Mouse (Mus musculus): Measurements from ENCODE around the gene Ets1. TPM values are rescaled to one million over a fixed set of nuclear protein-coding genes. Genes with fewer than 3 reads are reported as not detected.

Ets1 gene
- polyA plus RNA-seq, 1 experiment from 2014 or later = 40.8 TPM

DNA sequence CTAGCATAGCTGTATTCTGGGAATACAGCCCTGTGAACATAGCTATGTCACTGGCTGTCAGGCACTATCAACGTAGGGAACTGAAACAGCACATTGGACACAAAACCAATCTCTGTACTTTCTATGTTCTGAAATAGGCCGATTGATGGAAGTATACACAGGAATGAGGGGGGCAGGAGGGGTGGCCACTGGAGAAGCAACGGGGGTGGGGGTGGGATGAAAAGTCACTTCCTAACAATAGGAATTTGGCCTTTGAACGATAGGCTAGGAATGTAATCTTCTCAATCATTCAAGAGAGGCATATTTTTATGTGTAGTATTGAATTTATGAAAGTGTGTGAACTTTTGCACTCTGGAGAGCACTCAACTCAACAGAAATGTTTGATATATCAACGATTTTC, 12.3 kb downstream of the Ets1 start:
- Histone ChIP-seq H3K4me2 (no peak overlapping the region), H3K9ac (no peak overlapping the region), H3K27me3 (peaks cover 20% of the 10 kb centered on the region; the same call in 1 of the 2 replicates), H3K36me3 (no peaks in the 10 kb centered on the region), H3K9me3 (no peaks in the 10 kb centered on the region), H3K27ac (no peak overlapping the region), H3K4me3 (no peak overlapping the region), H3K4me1 (peaks cover 23% of the 10 kb centered on the region)
- 78% methylated on average over 5 of the region's 5 CpGs for WGBS
- ATAC-seq (ENCODE audit: insufficient number of reproducible peaks, insufficient read depth, low FRiP score, low TSS enrichment, low read depth) = no peak

GRCm38 (mm10) chr9:32650738-32651137, 14.7 kb downstream of the Ets1 start:
- Histone ChIP-seq H3K9ac (no peak overlapping the region), H3K4me3 (no peak overlapping the region), H3K4me2 (no peak overlapping the region), H3K9me3 (no peaks in the 10 kb centered on the region), H3K27ac (no peak overlapping the region), H3K27me3 (peaks cover 11% of the 10 kb centered on the region; the same call in 1 of the 2 replicates), H3K36me3 (no peaks in the 10 kb centered on the region), H3K4me1 (peaks cover 19% of the 10 kb centered on the region)
- WGBS = 70% methylated on average over 3 of the region's 3 CpGs
- no peak for ATAC-seq (ENCODE audit: insufficient number of reproducible peaks, insufficient read depth, low FRiP score, low TSS enrichment, low read depth)

GRCm38 (mm10) chr9:32652112-32652511, 16.1 kb downstream of the Ets1 start:
- Histone ChIP-seq H3K36me3 (no peaks in the 10 kb centered on the region), H3K4me3 (no peak overlapping the region), H3K27ac (no peak overlapping the region), H3K4me1 (peaks cover 5% of the 10 kb centered on the region; the same call in 1 of the 2 replicates), H3K9ac (no peak overlapping the region), H3K4me2 (no peak overlapping the region), H3K9me3 (no peaks in the 10 kb centered on the region), H3K27me3 (peaks cover 6% of the 10 kb centered on the region; the same call in 1 of the 2 replicates)
- no peak for ATAC-seq (ENCODE audit: insufficient number of reproducible peaks, insufficient read depth, low FRiP score, low TSS enrichment, low read depth)
- WGBS = 89% methylated on average over 10 of the region's 10 CpGs

GRCm38 (mm10) chr9:32654305-32654704, 18.3 kb downstream of the Ets1 start:
- H3K36me3 ChIP-seq = no peaks in the 10 kb centered on the region
- H3K4me2 ChIP-seq = no peak overlapping the region
- no peaks in the 10 kb centered on the region for H3K9me3 ChIP-seq
- ATAC-seq (ENCODE audit: insufficient number of reproducible peaks, insufficient read depth, low FRiP score, low TSS enrichment, low read depth) = no peak
- H3K9ac ChIP-seq = no peak overlapping the region
- no peak overlapping the region for H3K27ac ChIP-seq
- H3K27me3 ChIP-seq = no peaks in the 10 kb centered on the region
- H3K4me1 ChIP-seq = no peaks in the 10 kb centered on the region
- no peak overlapping the region for H3K4me3 ChIP-seq
- 89% methylated on average over 1 of the region's 1 CpGs for WGBS

DNA sequence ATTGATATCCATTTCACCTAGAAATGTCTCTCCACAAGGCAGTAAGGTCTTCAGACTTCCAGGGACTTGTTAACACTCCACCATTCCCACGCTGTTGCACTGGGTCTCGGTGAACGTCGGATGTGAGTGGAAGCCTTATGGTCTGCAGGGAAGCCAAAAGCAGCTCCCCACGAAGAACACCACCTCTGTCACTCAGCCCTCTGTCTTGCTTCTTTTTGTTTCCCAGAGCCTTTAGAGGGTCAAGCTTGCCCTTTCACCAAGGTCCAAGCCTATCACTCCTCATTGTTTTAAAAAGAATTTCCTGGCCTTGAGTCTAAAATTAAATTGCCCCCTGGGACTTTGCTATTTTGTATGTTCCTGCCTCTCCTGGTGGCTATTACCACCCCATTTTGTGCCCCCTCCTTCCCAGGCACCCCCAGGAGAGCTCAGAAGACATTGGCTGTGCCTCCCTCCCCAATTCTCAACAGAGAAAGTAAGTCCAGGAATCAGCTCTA, 20.4 kb downstream of the Ets1 start:
- H3K9ac ChIP-seq = no peak overlapping the region
- H3K4me2 ChIP-seq = no peak overlapping the region
- H3K27me3 ChIP-seq = no peaks in the 10 kb centered on the region
- no peak overlapping the region for H3K4me3 ChIP-seq
- no peaks in the 10 kb centered on the region for H3K36me3 ChIP-seq
- no peak overlapping the region for H3K27ac ChIP-seq
- H3K9me3 ChIP-seq = no peaks in the 10 kb centered on the region
- no peak for ATAC-seq (ENCODE audit: insufficient number of reproducible peaks, insufficient read depth, low FRiP score, low TSS enrichment, low read depth)
- WGBS = 78% methylated on average over 5 of the region's 5 CpGs
- no peaks in the 10 kb centered on the region for H3K4me1 ChIP-seq

GRCm38 (mm10) chr9:32657124-32657523, 21.1 kb downstream of the Ets1 start:
- Histone ChIP-seq H3K4me2 (no peak overlapping the region), H3K9me3 (no peaks in the 10 kb centered on the region), H3K27ac (peak overlapping the region; percentile 11; the same call in 1 of the 2 replicates), H3K4me1 (no peaks in the 10 kb centered on the region), H3K27me3 (no peaks in the 10 kb centered on the region; the same call in 1 of the 2 replicates), H3K9ac (no peak overlapping the region), H3K36me3 (no peaks in the 10 kb centered on the region), H3K4me3 (no peak overlapping the region)
- ATAC-seq (ENCODE audit: insufficient number of reproducible peaks, insufficient read depth, low FRiP score, low TSS enrichment, low read depth) = no peak
- 43% methylated on average over 2 of the region's 2 CpGs for WGBS

DNA sequence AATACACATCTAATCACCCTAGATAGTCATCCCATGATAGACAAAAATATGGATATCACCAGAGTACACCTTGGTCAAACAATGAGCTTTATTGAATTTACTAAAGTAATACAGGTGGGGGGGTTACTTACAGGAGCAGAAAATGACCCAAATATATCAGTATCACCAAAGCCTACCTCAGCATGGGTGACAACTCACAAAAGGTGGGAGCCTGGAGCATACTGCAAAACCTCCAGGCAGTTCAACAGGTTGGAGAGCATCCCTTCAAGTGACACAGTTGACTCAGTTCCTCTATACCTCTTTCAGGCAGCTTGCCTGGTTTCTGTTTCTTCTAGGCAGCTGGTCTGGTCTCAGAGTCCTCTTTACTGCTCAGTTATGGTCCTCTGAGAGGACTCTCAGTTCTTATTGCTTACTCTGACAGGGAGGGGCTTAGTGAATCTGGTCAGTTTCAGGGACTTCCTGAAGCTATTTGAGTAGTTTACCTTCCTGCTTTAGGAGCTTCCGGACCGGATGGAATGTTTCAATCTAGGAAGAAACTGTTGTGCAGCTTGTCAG, 24.5 kb downstream of the Ets1 start:
- H3K27ac ChIP-seq = no peak overlapping the region
- H3K9ac ChIP-seq = no peak overlapping the region
- H3K9me3 ChIP-seq = no peaks in the 10 kb centered on the region
- H3K4me1 ChIP-seq = no peaks in the 10 kb centered on the region
- no peak for ATAC-seq (ENCODE audit: insufficient number of reproducible peaks, insufficient read depth, low FRiP score, low TSS enrichment, low read depth)
- no peaks in the 10 kb centered on the region; the same call in 1 of the 2 replicates for H3K27me3 ChIP-seq
- no peak overlapping the region for H3K4me3 ChIP-seq
- H3K4me2 ChIP-seq = no peak overlapping the region
- 91% methylated on average over 2 of the region's 2 CpGs for WGBS
- no peaks in the 10 kb centered on the region for H3K36me3 ChIP-seq

DNA sequence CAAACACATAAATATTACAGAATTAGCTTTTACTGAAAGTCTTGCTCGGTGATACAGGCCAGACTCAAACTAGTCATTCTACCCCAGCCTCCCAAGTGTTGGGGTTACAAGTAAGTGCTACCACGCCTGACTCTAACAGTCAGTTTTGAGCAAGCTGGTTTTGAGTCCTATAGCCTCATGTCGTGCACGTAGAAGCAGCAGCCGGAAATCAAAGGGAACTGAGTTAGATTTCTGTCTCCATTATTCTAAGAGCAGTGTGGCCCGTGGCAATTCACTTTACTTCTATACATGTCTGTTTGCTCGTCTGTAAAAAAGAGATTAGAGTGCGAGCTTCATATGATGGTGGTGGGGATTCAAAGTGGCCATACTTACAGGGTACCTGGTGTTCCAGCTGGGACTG, 25.1 kb downstream of the Ets1 start:
- no peak overlapping the region for H3K4me3 ChIP-seq
- H3K4me2 ChIP-seq = no peak overlapping the region
- H3K4me1 ChIP-seq = no peaks in the 10 kb centered on the region
- H3K9ac ChIP-seq = no peak overlapping the region
- H3K27me3 ChIP-seq = no peaks in the 10 kb centered on the region; the same call in 1 of the 2 replicates
- H3K36me3 ChIP-seq = no peaks in the 10 kb centered on the region
- 80% methylated on average over 8 of the region's 8 CpGs for whole genome bisulfite sequencing
- no peak for ATAC-seq (ENCODE audit: insufficient number of reproducible peaks, insufficient read depth, low FRiP score, low TSS enrichment, low read depth)
- H3K9me3 ChIP-seq = no peaks in the 10 kb centered on the region
- H3K27ac ChIP-seq = no peak overlapping the region

- peaks cover 2% of the 10 kb centered on the region; the same call in 1 of the 2 replicates for H3K4me1 ChIP-seq
- H3K27me3 ChIP-seq = no peaks in the 10 kb centered on the region; the same call in 1 of the 2 replicates
- H3K4me3 ChIP-seq = no peak overlapping the region
- H3K36me3 ChIP-seq = no peaks in the 10 kb centered on the region
- no peaks in the 10 kb centered on the region for H3K9me3 ChIP-seq
- 83% methylated on average over 4 of the region's 4 CpGs for WGBS
- no peak overlapping the region for H3K27ac ChIP-seq
- no peak for ATAC-seq (ENCODE audit: insufficient number of reproducible peaks, insufficient read depth, low FRiP score, low TSS enrichment, low read depth)
- H3K4me2 ChIP-seq = no peak overlapping the region
- H3K9ac ChIP-seq = no peak overlapping the region
Observed at GRCm38 (mm10) chr9:32661561-32661960, 25.5 kb downstream of the Ets1 start.

DNA sequence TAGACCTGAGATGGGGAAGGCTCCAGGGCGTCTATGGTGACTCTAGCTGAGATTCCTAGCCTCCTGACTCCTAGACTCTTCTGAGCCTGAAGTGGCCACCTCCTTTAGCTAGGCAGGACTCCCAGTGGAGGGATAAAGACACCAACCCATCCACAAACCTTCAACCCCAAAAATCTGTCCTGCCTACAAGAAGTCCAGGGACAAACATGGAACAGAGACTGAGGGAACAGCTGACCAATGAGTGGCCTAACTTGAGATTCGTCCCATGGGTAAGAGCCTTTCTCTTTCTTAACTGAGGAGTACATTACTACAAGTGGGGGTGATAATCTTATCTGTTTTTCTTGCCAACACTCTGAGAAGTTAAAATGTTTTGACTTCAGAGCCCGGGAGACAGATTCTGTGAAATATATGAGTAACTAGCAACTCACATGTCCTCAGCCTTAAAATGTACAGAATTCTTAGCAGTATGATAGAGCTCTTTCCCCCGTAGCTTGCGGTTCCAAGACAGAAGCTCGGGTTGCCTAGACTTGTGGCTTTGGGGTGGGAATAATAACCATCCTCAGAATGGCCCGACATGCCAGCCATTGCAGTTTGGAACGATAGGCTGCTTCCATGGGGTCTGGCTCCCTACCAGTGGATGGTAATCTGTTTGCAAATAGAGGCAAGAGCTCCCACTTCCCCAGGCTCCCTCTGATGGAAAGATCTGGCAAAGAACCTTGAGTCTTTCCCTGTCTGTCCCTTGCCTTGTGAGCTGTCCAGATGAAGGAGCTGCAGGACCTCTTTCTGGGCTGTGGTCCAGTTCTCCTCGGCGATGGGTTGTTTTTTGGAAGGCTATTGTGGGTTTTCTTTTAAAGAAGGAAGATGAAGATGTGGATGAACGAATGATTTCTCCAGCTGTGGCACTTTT, 30.8 kb downstream of the Ets1 start:
- Histone ChIP-seq H3K27ac (no peak overlapping the region), H3K9ac (no peak overlapping the region), H3K36me3 (no peaks in the 10 kb centered on the region), H3K9me3 (no peaks in the 10 kb centered on the region), H3K4me2 (no peak overlapping the region), H3K27me3 (peaks cover 14% of the 10 kb centered on the region; the same call in 1 of the 2 replicates), H3K4me3 (no peak overlapping the region), H3K4me1 (peaks cover 36% of the 10 kb centered on the region)
- 60% methylated on average over 11 of the region's 11 CpGs for WGBS
- ATAC-seq (ENCODE audit: insufficient number of reproducible peaks, insufficient read depth, low FRiP score, low TSS enrichment, low read depth) = no peak

DNA sequence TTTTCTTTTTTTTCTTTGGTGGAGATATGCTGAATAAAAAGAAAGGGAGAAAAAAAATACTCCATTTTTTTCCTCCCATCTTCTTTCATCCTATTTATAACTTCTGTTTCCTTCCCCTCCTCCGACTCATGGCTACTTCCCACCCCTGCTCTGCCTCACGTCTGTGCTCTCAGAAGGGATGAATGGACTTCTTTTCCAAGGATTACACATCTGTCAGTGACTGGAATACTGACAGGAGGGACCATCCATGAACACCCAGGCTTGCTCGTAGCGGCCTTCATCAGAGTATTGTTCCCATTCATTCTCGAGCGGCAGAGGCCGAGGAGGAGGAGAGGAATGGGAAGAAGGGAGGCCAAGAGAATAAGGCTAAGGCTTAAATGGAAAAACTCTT, 31.5 kb downstream of the Ets1 start:
- 30% methylated on average over 7 of the region's 7 CpGs for WGBS
- peaks cover 41% of the 10 kb centered on the region for H3K4me1 ChIP-seq
- 0 out of 2 replicates have a peak overlapping the region, but pooled peaks have one; percentile 28 for H3K27ac ChIP-seq
- H3K9ac ChIP-seq = no peak overlapping the region
- H3K27me3 ChIP-seq = peaks cover 14% of the 10 kb centered on the region; the same call in 1 of the 2 replicates
- H3K9me3 ChIP-seq = no peaks in the 10 kb centered on the region
- H3K4me2 ChIP-seq = no peak overlapping the region; the same call in 1 of the 2 replicates
- no peak for ATAC-seq (ENCODE audit: insufficient number of reproducible peaks, insufficient read depth, low FRiP score, low TSS enrichment, low read depth)
- H3K4me3 ChIP-seq = no peak overlapping the region
- no peaks in the 10 kb centered on the region for H3K36me3 ChIP-seq

Data from embryonic facial prominence, embryonic 13.5 days (tissue).